Mouse (Mus musculus): ENCODE results near the gene Gtf2h2. TPM values are rescaled to one million over a fixed set of nuclear protein-coding genes. Genes with fewer than 3 reads are reported as not detected.

The Gtf2h2 gene
- polyA plus RNA-seq, 1 experiment from 2014 or later = 53.3 TPM

Other genes with a start within 250 kb of the Gtf2h2 start
- gene Naip5, start 246.3 kb downstream of the Gtf2h2 start, polyA plus RNA-seq (2016; fragmentation: Nextera tagmentation; extraction: Ambion mirVana) = 0.10 TPM in 1 of 2 replicates, not detected in the other
- gene Naip6, start 174.9 kb downstream of the Gtf2h2 start, polyA plus RNA-seq (2016; fragmentation: Nextera tagmentation; extraction: Ambion mirVana) = 0.06 and 0.15 TPM in 2 replicates
- gene Naip1, start 39.7 kb downstream of the Gtf2h2 start, polyA plus RNA-seq (2016; fragmentation: Nextera tagmentation; extraction: Ambion mirVana) = not detected in 2 replicates
- 1.5 and 1.6 TPM in 2 replicates for gene Ocln, start 60.1 kb upstream of the Gtf2h2 start, polyA plus RNA-seq (2016; fragmentation: Nextera tagmentation; extraction: Ambion mirVana)
- 3.6 and 4.4 TPM in 2 replicates for gene Marveld2, start 124.4 kb upstream of the Gtf2h2 start, polyA plus RNA-seq (2016; fragmentation: Nextera tagmentation; extraction: Ambion mirVana)
- 216 and 219 TPM in 2 replicates for gene Ak6, start 158.4 kb upstream of the Gtf2h2 start, polyA plus RNA-seq (2016; fragmentation: Nextera tagmentation; extraction: Ambion mirVana)
- gene Rad17, start 158.5 kb upstream of the Gtf2h2 start, polyA plus RNA-seq (2016; fragmentation: Nextera tagmentation; extraction: Ambion mirVana) = 27.3 and 28.7 TPM in 2 replicates
- 9.7 and 11.3 TPM in 2 replicates for gene Taf9, start 159.0 kb upstream of the Gtf2h2 start, polyA plus RNA-seq (2016; fragmentation: Nextera tagmentation; extraction: Ambion mirVana)
- gene Ccdc125, start 177.1 kb upstream of the Gtf2h2 start, polyA plus RNA-seq (2016; fragmentation: Nextera tagmentation; extraction: Ambion mirVana) = 4.6 and 4.8 TPM in 2 replicates
- gene Cdk7, start 238.4 kb upstream of the Gtf2h2 start, polyA plus RNA-seq (2016; fragmentation: Nextera tagmentation; extraction: Ambion mirVana) = 76.6 and 77.0 TPM in 2 replicates

Data from heart, embryonic 12.5 days (tissue).